Mouse (Mus musculus): Measurements from ENCODE around the gene Gm5150.
"Not testable (repeated sequence)": the region's sequence is repeated elsewhere in the genome, so short reads cannot be mapped to it uniquely, and the experiment has no call there.

Gm5150 gene

DNA sequence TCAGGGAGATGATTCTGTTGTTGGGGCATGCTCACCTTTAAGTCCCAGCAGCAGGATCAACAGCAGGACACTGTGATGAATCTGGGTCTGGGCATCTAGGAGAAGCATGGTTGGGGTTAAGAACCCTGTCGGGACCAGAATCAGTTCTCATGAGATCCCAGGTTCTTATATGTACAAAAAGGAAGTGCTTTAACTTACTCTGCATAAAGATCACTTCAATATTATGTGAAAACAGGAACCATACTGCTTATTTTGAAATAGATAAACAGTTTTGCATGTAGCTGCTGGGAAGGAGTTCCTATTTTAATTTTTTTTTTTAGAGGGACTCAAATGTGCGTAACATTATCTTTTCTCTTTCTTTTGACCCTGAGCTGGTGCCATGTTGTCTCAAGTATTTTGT, at the start of gene Gm5150:
Gene Gm5150 (minus strand): TSS at position 223 of the 400 bp plus-strand sequence.
- no peak for DNase-seq

DNA sequence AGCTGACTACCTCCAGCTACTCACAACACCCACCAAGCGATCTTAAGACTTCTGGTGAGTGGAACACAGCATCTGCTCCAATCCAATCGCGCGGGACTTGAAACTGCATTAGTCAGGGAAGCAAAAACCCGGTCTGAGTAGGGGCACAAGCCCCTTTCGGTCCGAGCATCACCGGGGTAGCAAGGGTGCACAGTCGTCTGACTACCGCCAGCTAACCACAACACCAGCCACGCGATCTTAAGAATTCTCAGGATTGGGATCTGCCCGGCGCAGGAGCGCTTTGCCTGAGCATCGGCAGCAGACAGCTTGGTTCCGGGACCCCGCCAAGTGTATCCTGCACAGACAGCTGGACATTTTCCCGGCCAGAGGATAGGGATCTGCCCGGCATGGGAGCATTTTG, 45.5 kb upstream of the Gm5150 start:
- not testable (repeated sequence) for DNase-seq

DNA sequence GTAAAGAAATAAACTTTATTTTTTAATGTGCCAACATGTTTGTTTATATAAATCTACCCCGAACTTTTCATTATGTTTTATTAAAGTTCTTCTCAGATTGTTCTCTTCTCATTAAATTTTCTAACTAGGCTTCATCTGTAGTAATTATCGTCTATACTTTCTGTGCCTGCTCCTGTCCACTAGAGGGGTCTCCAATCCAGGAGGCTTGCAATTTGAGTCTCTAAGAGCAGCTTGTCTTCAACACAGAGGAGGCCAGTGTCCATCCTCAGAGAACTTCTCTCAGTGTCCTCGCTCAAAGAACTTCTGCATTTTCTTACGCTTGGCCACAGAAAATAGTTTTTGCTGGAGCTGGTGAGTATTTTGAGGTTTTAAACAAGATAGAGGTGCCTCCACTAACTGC, 41.1 kb upstream of the Gm5150 start:
- no peak for DNase-seq

- no peak for DNase-seq
Observed at GRCm38 (mm10) chr3:16043315-16043714, 37.1 kb upstream of the Gm5150 start.

DNA sequence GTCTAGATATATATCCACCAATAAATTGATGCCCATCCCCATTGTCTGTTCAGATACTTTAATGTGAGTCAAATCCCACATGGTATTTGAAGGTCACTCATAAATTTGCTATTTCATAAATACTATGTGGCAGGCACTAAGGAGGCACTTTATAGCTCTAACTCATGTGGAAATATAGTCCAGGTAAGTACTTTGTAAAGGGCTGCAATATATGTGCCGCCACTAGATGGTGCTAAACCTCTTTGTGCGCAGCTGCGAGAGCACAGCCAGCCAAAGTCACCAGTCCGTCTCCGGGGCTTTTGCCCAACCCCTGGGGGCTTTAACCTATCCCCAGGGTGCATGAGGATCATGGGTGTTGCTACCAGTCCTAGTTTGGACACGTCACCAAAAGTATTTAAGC, 18.8 kb upstream of the Gm5150 start:
- not testable (repeated sequence) for DNase-seq

DNA sequence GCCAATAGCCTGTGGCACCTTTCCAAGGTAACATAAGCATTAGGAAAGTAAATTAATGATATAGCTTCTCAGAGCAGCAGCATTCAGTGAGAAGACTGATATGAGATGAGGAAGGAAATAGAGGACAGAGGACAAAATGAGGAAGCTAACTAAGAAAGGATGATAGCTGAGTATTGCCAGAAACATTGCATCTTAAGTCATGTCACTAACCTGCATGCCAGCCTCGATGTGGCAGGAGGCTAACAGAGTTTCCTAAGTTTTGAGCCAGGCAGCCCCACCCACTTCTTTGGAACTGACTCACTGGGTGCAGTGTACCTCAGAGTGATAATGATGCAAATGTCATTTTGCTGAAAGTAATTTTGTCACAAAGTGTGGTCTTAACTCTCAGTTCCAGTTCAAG, 16.0 kb upstream of the Gm5150 start:
- no peak for DNase-seq

- not testable (repeated sequence) for DNase-seq
Observed at GRCm38 (mm10) chr3:16014456-16014855, 8.2 kb upstream of the Gm5150 start.

- DNase-seq, result no peak
Observed at GRCm38 (mm10) chr3:16007827-16008226, 1.6 kb upstream of the Gm5150 start.

GRCm38 (mm10) chr3:16003890-16004633, 2.2 kb downstream of the Gm5150 start:
- DNase-seq, result no peak

GRCm38 (mm10) chr3:15999479-15999878, 6.8 kb downstream of the Gm5150 start:
- DNase-seq, result not testable (repeated sequence)

GRCm38 (mm10) chr3:15982216-15982615, 24.0 kb downstream of the Gm5150 start:
- DNase-seq, result no peak

GRCm38 (mm10) chr3:15956921-15957320, 49.3 kb downstream of the Gm5150 start:
- no peak for DNase-seq

All from liver (tissue).